Mouse (Mus musculus) erythroblast, embryonic 14.5 days (primary cell): ENCODE results near the gene Cfap46. TPM values are rescaled to one million over a fixed set of nuclear protein-coding genes. Genes with fewer than 3 reads are reported as not detected.
"Not testable (repeated sequence)": the region's sequence is repeated elsewhere in the genome, so short reads cannot be mapped to it uniquely, and the experiment has no call there.

ENCODE experiments used
- H3K27me3 ChIP-seq: 2 replicates; pipeline ENCODE4 v1.6.1; 2012; ENCODE audit warnings: inconsistent platforms; ENCODE audit not compliant: control insufficient read depth
- H3K36me3 ChIP-seq: 2 replicates; pipeline ENCODE4 v1.6.1; 2012; ENCODE audit warnings: mild to moderate bottlenecking, inconsistent platforms; ENCODE audit not compliant: control insufficient read depth
- H3K4me1 ChIP-seq: 2 replicates; pipeline ENCODE4 v1.6.1; 2012; ENCODE audit warnings: inconsistent platforms; ENCODE audit not compliant: control insufficient read depth
- H3K4me3 ChIP-seq: replicated peaks from 2 replicates; pipeline ENCODE3; 2012; ENCODE audit warnings: moderate library complexity, mild to moderate bottlenecking, inconsistent platforms
- H3K9me3 ChIP-seq: 2 replicates; pipeline ENCODE4 v1.6.1; 2012; ENCODE audit warnings: low read length, inconsistent platforms, mixed read lengths; ENCODE audit not compliant: control insufficient read depth
- GATA1 ChIP-seq: IDR thresholded peaks from 2 replicates; pipeline ENCODE4 v1.6.1; 2012; ENCODE audit warnings: low read length, inconsistent platforms, mixed read lengths
- TAL1 ChIP-seq: IDR thresholded peaks from 3 replicates; pipeline ENCODE4 v1.6.1; 2012; ENCODE audit warnings: low read length, inconsistent platforms, mixed read lengths
- polyA plus RNA-seq: library from polyadenylated mRNA; stranded (reverse); fragments of >175 nt; gene quantifications from 2 replicates; pipeline ENCODE4 v1.2.3, GENCODE M21; 2012

The Cfap46 gene
- polyA plus RNA-seq, 1 experiment: not detected

DNA sequence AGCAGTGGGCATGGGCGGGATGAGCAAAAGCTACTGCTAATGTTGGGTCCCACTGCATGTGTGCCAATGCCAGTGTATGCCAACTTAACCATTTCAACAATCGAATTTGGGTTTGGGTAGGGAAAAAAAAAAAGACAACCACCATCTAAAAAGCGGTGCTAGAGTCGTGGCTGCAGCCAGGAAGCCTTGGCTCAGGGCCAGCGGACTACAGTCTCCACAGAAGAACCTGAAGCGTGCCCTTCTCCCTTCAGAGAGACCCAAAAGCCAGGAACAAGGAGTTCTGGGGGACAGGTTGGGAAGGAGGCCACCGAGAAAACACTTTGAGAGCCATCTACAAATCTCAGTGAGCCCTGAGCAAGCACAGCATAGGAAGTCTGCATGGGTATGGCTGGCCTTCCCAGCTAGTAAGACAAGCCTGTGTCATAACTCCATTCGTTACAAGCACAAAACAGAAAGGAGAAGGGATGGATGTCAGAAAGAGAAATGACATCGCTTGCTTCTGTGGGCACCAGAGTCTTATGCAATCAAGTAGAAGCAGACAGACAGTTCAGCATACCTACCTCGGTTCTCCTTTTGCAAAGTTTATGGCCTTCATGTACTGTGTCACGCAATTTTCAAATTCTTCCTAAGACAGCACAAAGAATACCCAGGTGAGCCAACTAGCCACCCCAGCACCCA is 1.6 kb downstream of the Cfap46 start:
- TF ChIP-seq TAL1: no peak
- TF ChIP-seq GATA1: no peak
- H3K4me3 ChIP-seq: no peak overlapping the region

DNA sequence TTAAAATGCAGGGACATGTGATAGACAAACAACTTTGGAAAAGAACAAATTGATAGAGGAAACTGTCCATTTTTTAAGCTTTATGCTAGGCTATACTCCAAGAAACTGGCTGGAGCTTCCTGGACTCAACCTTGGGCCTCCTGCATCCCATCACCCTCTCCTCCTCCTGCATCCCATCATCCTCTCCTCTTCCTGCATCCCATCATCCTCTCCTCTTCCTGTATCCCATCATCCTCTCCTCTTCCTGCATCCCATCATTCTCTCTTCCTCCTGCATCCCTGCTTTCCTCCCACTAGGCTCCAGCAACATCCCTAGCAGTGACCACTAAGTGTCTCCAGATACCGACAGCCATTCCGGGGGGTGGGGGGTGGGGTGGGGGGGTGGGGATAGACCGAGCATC is 7.2 kb downstream of the Cfap46 start:
- H3K9me3 ChIP-seq: no peaks in the 10 kb centered on the region
- H3K36me3 ChIP-seq: no peaks in the 10 kb centered on the region
- TF ChIP-seq GATA1 (no peak), TAL1 (no peak)
- H3K4me1 ChIP-seq: no peaks in the 10 kb centered on the region
- H3K27me3 ChIP-seq: no peaks in the 10 kb centered on the region
- no peak overlapping the region for H3K4me3 ChIP-seq

More for the DNA sequence above, 1.6 kb downstream of the Cfap46 start:
- Histone ChIP-seq H3K27me3 (peaks cover 5% of the 10 kb centered on the region; the same call in 1 of the 2 replicates), H3K36me3 (no peaks in the 10 kb centered on the region), H3K4me1 (peaks cover 12% of the 10 kb centered on the region), H3K9me3 (no peaks in the 10 kb centered on the region)

DNA sequence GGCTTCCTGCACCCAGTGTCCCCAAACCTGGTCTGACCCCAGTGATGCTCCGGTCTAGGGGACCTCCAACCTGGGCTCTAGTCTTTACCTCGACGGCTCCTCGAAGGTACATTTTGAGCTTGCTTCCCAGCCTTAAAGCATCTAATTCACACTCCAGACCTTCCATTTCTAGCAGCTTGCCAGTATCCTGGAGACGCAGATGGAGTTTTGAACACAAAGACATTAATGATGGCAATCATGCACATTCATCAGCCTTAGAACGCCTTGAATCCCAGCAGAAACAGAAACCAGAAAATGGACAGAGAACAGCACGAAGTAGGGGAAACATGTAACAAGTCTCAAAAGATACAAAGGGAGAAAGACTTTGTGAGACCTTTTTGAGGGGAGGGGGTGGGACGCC is 16.7 kb downstream of the Cfap46 start:
- Histone ChIP-seq H3K9me3 (no peaks in the 10 kb centered on the region), H3K36me3 (no peaks in the 10 kb centered on the region), H3K4me3 (no peak overlapping the region), H3K27me3 (no peaks in the 10 kb centered on the region), H3K4me1 (no peaks in the 10 kb centered on the region)
- no peak for TF ChIP-seq TAL1
- no peak for TF ChIP-seq GATA1

DNA sequence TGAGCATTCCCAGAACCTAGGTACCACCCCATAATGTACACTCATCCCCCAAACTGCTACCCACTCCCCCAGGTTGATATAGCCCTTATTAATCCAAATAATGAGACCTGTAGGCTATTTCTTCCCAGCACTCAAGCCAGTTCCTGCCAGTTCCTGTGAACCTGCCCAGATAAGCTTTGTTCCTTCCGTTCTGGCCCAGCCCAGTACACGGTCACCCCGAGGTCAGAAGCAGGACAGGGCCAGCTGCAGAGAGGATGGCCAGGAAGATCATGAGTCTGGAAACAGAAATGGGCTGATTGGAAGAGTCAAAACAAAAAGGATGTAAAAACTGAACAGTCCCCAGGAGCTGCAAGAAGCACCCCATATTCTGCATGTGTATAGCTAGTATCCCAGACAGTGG is 20.3 kb downstream of the Cfap46 start:
- Histone ChIP-seq H3K27me3 (no peaks in the 10 kb centered on the region), H3K4me3 (no peak overlapping the region), H3K36me3 (no peaks in the 10 kb centered on the region), H3K4me1 (no peaks in the 10 kb centered on the region), H3K9me3 (no peaks in the 10 kb centered on the region)
- no peak for TF ChIP-seq TAL1
- TF ChIP-seq GATA1: no peak

DNA sequence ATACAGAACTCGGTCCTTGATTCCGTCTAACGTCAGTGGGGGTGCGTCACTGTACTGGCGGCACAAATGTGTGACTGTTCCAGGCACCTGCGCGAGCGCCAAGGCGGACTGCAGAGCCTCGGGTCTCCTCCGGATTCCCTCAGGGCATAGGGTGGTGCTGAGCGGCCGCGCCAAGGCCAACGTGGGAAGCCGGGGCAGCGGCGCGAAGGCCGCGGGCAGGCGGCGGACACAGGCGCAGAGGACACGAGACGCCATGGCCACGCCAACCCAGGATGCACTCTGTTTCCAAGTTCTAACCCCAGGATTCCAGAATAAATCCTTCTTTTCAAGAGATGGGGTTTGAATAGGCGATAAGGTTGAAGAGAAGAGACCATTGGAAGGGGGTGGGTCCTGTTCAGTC is 23.7 kb downstream of the Cfap46 start:
- H3K27me3 ChIP-seq, H3K9me3 ChIP-seq, H3K36me3 ChIP-seq, H3K4me1 ChIP-seq, H3K4me3 ChIP-seq: not testable (repeated sequence)

DNA sequence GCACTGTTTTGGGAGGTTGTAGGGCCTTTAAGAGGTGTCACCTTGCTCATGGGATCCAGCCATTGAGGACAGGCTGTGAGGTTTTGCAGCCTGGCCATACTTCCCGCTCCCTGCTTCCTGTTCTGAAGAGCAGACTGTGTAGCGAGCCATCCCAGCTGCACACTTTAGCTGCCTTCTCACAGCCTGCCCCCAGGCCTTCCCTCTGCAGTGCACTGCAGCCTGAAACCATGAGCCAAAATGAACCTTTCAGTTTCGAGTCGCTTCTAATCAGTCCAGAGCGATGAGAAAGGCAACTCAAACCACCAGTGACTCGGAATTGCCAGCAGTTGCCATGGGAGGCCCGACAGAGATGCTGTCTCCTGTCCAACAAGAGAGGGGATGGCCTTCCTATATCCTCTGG is 33.9 kb downstream of the Cfap46 start:
- Histone ChIP-seq H3K9me3 (no peaks in the 10 kb centered on the region), H3K36me3 (no peaks in the 10 kb centered on the region), H3K4me3 (no peak overlapping the region), H3K4me1 (no peaks in the 10 kb centered on the region), H3K27me3 (no peaks in the 10 kb centered on the region)
- TF ChIP-seq GATA1: no peak
- no peak for TF ChIP-seq TAL1

DNA sequence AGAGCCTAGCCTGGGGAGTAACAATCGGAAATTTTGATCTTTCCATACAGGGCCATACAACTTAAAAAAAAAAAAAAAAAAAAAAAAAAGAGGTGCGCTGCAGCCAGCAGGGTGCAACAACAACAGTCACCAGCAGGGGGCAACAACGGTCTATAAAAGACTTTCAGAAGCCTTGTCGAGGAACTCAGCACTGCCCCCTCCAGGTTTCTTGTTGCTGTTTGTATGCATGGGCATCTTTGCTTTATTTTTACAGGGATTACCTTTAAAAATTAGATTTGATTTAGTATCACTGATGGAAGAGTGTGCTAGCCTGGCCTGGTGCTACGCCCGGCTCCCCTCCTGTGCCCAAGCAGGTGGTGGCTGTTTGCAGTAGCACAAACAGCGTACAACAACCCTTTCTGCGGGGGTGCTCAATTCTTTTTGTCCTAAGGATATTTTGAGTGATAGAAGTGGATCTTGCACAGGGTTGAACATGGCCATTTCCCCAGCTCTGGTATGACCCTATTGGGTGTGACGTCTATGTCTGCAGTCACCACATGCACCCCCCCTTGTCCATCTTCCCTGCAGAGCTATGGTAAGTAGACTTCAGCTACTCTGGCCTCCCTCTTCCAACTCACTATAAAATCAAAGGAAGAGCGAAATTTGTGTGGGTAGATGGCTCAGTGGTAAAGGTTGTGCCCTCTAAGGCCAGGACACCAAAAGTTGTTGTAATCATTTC is 35.4 kb downstream of the Cfap46 start:
- Histone ChIP-seq H3K4me1 (no peaks in the 10 kb centered on the region), H3K27me3 (no peaks in the 10 kb centered on the region), H3K9me3 (no peaks in the 10 kb centered on the region), H3K36me3 (no peaks in the 10 kb centered on the region), H3K4me3 (no peak overlapping the region)
- TF ChIP-seq GATA1 (no peak), TAL1 (no peak)

DNA sequence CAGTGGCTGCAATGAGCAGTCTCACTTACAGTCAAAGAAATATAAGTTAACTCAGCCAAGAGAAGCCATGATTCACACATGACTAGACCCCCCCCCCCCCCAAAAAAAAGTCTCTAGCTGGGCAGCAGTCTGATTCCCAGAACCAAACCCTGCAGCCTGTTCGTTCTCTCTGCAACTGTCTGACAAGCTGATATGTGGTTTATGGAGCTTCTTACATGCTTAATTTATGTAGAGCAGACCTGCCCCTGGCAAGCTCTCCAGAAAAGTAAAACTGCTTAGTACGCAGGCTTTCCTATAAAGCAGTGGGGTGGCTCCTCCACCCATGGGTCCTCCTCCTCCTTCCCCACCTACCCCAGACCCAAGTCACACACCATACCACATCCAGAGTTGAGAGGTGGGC is 50.2 kb downstream of the Cfap46 start:
- H3K4me1 ChIP-seq: no peaks in the 10 kb centered on the region
- H3K4me3 ChIP-seq: no peak overlapping the region
- no peak for TF ChIP-seq GATA1
- no peak for TF ChIP-seq TAL1
- no peaks in the 10 kb centered on the region for H3K36me3 ChIP-seq
- no peaks in the 10 kb centered on the region for H3K27me3 ChIP-seq
- H3K9me3 ChIP-seq: no peaks in the 10 kb centered on the region

DNA sequence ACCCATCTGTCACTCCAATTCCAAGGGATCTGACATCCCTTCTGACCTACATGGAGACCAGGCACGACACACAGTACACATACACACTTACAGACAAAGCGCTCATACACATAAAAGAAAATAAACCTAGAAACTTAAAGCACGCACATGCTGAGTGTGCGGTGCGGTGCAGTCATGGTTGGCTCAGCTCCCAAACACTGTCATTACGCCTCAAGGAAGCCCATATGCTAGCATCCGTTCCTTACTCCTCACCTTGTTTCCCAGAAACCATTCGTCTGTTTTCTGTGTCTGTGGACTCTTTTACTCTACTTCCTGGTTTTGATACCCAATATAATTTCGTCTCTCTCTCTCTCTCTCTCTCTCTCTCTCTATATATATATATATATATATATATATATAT is 58.5 kb downstream of the Cfap46 start:
- H3K36me3 ChIP-seq: no peaks in the 10 kb centered on the region
- H3K9me3 ChIP-seq: no peaks in the 10 kb centered on the region
- TF ChIP-seq TAL1: no peak
- TF ChIP-seq GATA1: no peak
- no peaks in the 10 kb centered on the region for H3K27me3 ChIP-seq
- H3K4me1 ChIP-seq: no peaks in the 10 kb centered on the region
- H3K4me3 ChIP-seq: no peak overlapping the region

DNA sequence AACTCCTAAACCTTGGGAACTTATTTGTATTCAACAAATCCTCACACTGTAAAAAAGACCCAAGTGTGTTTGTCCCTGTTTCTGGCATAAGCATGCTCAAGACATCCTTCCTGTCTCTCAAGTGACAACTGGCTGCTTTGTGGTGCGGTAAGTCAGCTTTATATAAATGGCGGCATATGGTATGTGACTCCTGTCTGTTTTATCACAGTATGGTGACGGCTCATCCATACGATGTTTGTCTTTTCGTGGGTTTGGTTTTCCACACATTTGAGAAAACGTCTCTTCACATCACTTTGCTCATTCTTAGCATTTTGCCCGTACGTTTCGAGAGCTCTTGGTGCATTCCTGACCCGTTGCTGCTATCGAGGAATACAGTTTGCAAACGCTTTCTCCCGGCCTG is 61.0 kb downstream of the Cfap46 start:
- TF ChIP-seq GATA1: no peak
- TF ChIP-seq TAL1: no peak
- H3K4me1 ChIP-seq: no peaks in the 10 kb centered on the region
- no peaks in the 10 kb centered on the region for H3K9me3 ChIP-seq
- H3K27me3 ChIP-seq: no peaks in the 10 kb centered on the region
- H3K4me3 ChIP-seq: no peak overlapping the region
- H3K36me3 ChIP-seq: no peaks in the 10 kb centered on the region
